Mouse (Mus musculus): ENCODE measurements around the gene Hnrnph3. TPM values are rescaled to one million over a fixed set of nuclear protein-coding genes. Genes with fewer than 3 reads are reported as not detected.

Gene Hnrnph3
- polyA plus RNA-seq, 1 experiment = 25.0 TPM

DNA sequence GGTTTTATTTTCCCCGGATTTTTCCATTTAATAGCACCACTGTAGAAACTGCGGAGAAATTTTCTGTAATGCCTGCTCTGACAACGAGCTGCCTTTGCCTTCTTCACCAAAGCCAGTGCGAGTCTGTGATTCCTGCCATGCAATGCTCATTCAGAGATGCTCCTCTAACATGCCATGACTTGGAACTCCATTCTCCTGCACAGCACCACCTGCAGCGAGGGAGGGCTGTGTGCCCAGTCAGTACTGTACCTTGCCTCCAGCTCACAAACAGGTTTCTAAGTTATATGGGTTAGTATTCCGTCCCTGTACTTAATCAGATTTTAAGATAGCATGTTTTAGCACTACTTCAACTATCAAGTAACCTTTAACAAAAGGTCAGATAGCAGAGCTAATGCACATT is 12.5 kb downstream of the Hnrnph3 start:
- no peaks in the 10 kb centered on the region for H3K27me3 ChIP-seq (replicated peaks; ENCODE audit: control insufficient read depth, insufficient read depth, low read length)
- H3K4me3 ChIP-seq (ENCODE audit: insufficient read depth, low read depth, low read length) = no peak overlapping the region
- TF ChIP-seq POLR2A (IDR thresholded peaks at IDR 0.05; ENCODE audit: low read depth, low read length) = no peak
- no peak for TF ChIP-seq CTCF (conservative IDR thresholded peaks at IDR 0.05; ENCODE audit: insufficient read depth, insufficient read length, low read depth, low read length)
- WGBS = 86% methylated on average over 6 of the region's 6 CpGs
- peaks cover 11% of the 10 kb centered on the region for H3K36me3 ChIP-seq (ENCODE audit: control insufficient read depth, insufficient read depth, low read length)
- H3K27ac ChIP-seq (ENCODE audit: insufficient read depth, low read depth, low read length) = no peak overlapping the region
- no peaks in the 10 kb centered on the region for H3K4me1 ChIP-seq (ENCODE audit: control insufficient read depth, insufficient read depth, low read length)
- no peak for DNase-seq

- Histone ChIP-seq H3K27me3 (replicated peaks; ENCODE audit: control insufficient read depth, insufficient read depth, low read length) (no peaks in the 10 kb centered on the region), H3K27ac (ENCODE audit: insufficient read depth, low read depth, low read length) (no peak overlapping the region), H3K4me1 (ENCODE audit: control insufficient read depth, insufficient read depth, low read length) (no peaks in the 10 kb centered on the region), H3K36me3 (ENCODE audit: control insufficient read depth, insufficient read depth, low read length) (peaks cover 8% of the 10 kb centered on the region), H3K4me3 (ENCODE audit: insufficient read depth, low read depth, low read length) (no peak overlapping the region)
- 83% methylated on average over 4 of the region's 4 CpGs for WGBS
- no peak for DNase-seq
- TF ChIP-seq CTCF (conservative IDR thresholded peaks at IDR 0.05; ENCODE audit: insufficient read depth, insufficient read length, low read depth, low read length) = no peak
- no peak for TF ChIP-seq POLR2A (IDR thresholded peaks at IDR 0.05; ENCODE audit: low read depth, low read length)
These were observed 13.7 kb downstream of the Hnrnph3 start for GRCm38 (mm10) chr10:63010268-63010667.

- H3K4me1 ChIP-seq (ENCODE audit: control insufficient read depth, insufficient read depth, low read length) = no peaks in the 10 kb centered on the region
- H3K27me3 ChIP-seq (replicated peaks; ENCODE audit: control insufficient read depth, insufficient read depth, low read length) = no peaks in the 10 kb centered on the region
- 50% methylated on average over 3 of the region's 3 CpGs for WGBS
- TF ChIP-seq CTCF (conservative IDR thresholded peaks at IDR 0.05; ENCODE audit: insufficient read depth, insufficient read length, low read depth, low read length) (no peak), POLR2A (IDR thresholded peaks at IDR 0.05; ENCODE audit: low read depth, low read length) (no peak)
- no peak for DNase-seq
- H3K27ac ChIP-seq (ENCODE audit: insufficient read depth, low read depth, low read length) = no peak overlapping the region
- no peak overlapping the region for H3K4me3 ChIP-seq (ENCODE audit: insufficient read depth, low read depth, low read length)
- peaks cover 11% of the 10 kb centered on the region for H3K36me3 ChIP-seq (ENCODE audit: control insufficient read depth, insufficient read depth, low read length)
These were observed 15.8 kb downstream of the Hnrnph3 start for GRCm38 (mm10) chr10:63008193-63008592.

GRCm38 (mm10) chr10:63004556-63004955 is 19.5 kb downstream of the Hnrnph3 start:
- H3K4me1 ChIP-seq (ENCODE audit: control insufficient read depth, insufficient read depth, low read length) = no peaks in the 10 kb centered on the region
- no peaks in the 10 kb centered on the region for H3K27me3 ChIP-seq (replicated peaks; ENCODE audit: control insufficient read depth, insufficient read depth, low read length)
- TF ChIP-seq CTCF (conservative IDR thresholded peaks at IDR 0.05; ENCODE audit: insufficient read depth, insufficient read length, low read depth, low read length) (no peak), POLR2A (IDR thresholded peaks at IDR 0.05; ENCODE audit: low read depth, low read length) (no peak)
- 91% methylated on average over 9 of the region's 9 CpGs for WGBS
- H3K36me3 ChIP-seq (ENCODE audit: control insufficient read depth, insufficient read depth, low read length) = peaks cover 10% of the 10 kb centered on the region
- no peak overlapping the region for H3K27ac ChIP-seq (ENCODE audit: insufficient read depth, low read depth, low read length)
- H3K4me3 ChIP-seq (ENCODE audit: insufficient read depth, low read depth, low read length) = no peak overlapping the region
- no peak for DNase-seq

DNA sequence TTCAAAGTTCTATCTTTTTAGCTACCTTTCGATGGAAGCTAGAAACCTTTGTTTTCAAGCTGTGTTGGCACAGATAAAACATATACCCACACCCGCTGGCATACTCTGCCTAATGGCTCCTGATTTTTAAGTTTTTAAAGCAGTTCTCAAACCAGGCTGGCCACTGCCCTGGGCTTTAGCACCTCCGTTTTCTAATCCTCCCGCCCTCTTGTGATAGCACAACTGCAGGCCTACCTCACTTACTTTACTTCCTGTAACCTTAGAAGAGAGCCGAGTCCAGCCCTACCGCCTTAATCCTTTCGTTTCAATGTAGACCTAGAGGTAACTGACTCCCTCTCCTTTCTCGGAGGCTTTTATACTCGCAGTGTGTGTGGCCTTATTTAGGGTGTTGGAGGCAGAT is 20.8 kb downstream of the Hnrnph3 start:
- TF ChIP-seq CTCF (conservative IDR thresholded peaks at IDR 0.05; ENCODE audit: insufficient read depth, insufficient read length, low read depth, low read length) = no peak
- TF ChIP-seq POLR2A (IDR thresholded peaks at IDR 0.05; ENCODE audit: low read depth, low read length) = no peak
- Histone ChIP-seq H3K36me3 (ENCODE audit: control insufficient read depth, insufficient read depth, low read length) (peaks cover 9% of the 10 kb centered on the region), H3K4me3 (ENCODE audit: insufficient read depth, low read depth, low read length) (no peak overlapping the region), H3K27me3 (replicated peaks; ENCODE audit: control insufficient read depth, insufficient read depth, low read length) (no peaks in the 10 kb centered on the region), H3K27ac (ENCODE audit: insufficient read depth, low read depth, low read length) (no peak overlapping the region), H3K4me1 (ENCODE audit: control insufficient read depth, insufficient read depth, low read length) (no peaks in the 10 kb centered on the region)
- 64% methylated on average over 9 of the region's 9 CpGs for WGBS
- no peak for DNase-seq

- WGBS = 55% methylated on average over 9 of the region's 9 CpGs
- H3K27me3 ChIP-seq (replicated peaks; ENCODE audit: control insufficient read depth, insufficient read depth, low read length) = no peaks in the 10 kb centered on the region
- H3K4me3 ChIP-seq (ENCODE audit: insufficient read depth, low read depth, low read length) = no peak overlapping the region
- no peak for DNase-seq
- TF ChIP-seq CTCF (conservative IDR thresholded peaks at IDR 0.05; ENCODE audit: insufficient read depth, insufficient read length, low read depth, low read length) = no peak
- no peak for TF ChIP-seq POLR2A (IDR thresholded peaks at IDR 0.05; ENCODE audit: low read depth, low read length)
- H3K27ac ChIP-seq (ENCODE audit: insufficient read depth, low read depth, low read length) = no peak overlapping the region
- H3K4me1 ChIP-seq (ENCODE audit: control insufficient read depth, insufficient read depth, low read length) = no peaks in the 10 kb centered on the region
- peaks cover 7% of the 10 kb centered on the region for H3K36me3 ChIP-seq (ENCODE audit: control insufficient read depth, insufficient read depth, low read length)
These were observed 23.4 kb downstream of the Hnrnph3 start for GRCm38 (mm10) chr10:63000584-63000983.

GRCm38 (mm10) chr10:62993991-62994390 is 30.0 kb downstream of the Hnrnph3 start:
- Histone ChIP-seq H3K27ac (ENCODE audit: insufficient read depth, low read depth, low read length) (no peak overlapping the region), H3K36me3 (ENCODE audit: control insufficient read depth, insufficient read depth, low read length) (peaks cover 1% of the 10 kb centered on the region), H3K4me3 (ENCODE audit: insufficient read depth, low read depth, low read length) (no peak overlapping the region), H3K4me1 (ENCODE audit: control insufficient read depth, insufficient read depth, low read length) (no peaks in the 10 kb centered on the region), H3K27me3 (replicated peaks; ENCODE audit: control insufficient read depth, insufficient read depth, low read length) (no peaks in the 10 kb centered on the region)
- 80% methylated on average over 7 of the region's 9 CpGs for WGBS
- TF ChIP-seq CTCF (conservative IDR thresholded peaks at IDR 0.05; ENCODE audit: insufficient read depth, insufficient read length, low read depth, low read length) = no peak
- TF ChIP-seq POLR2A (IDR thresholded peaks at IDR 0.05; ENCODE audit: low read depth, low read length) = no peak
- DNase-seq = no peak

DNA sequence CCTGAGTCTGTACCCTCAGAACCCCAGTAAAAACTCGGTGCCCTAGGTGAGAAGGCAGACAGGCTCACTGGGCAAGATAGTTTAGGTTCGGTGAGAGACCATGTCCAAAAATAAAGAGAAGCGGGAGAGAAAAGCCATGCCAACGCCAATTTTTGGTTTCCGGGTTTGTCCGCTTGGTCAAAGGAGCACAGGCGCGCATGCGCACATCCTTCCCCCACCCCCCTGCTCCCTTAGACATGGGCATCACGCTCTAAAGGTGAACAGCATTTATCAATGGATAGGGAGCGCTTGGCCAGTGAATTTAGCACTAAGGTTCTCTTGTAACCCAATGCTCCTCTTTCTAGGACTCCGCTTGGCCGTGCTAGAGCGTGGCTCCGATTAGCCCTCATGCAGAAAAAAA is 33.4 kb downstream of the Hnrnph3 start:
- Histone ChIP-seq H3K27me3 (replicated peaks; ENCODE audit: control insufficient read depth, insufficient read depth, low read length) (no peaks in the 10 kb centered on the region), H3K27ac (ENCODE audit: insufficient read depth, low read depth, low read length) (no peak overlapping the region), H3K4me3 (ENCODE audit: insufficient read depth, low read depth, low read length) (no peak overlapping the region), H3K36me3 (ENCODE audit: control insufficient read depth, insufficient read depth, low read length) (peaks cover 1% of the 10 kb centered on the region), H3K4me1 (ENCODE audit: control insufficient read depth, insufficient read depth, low read length) (no peaks in the 10 kb centered on the region)
- TF ChIP-seq CTCF (conservative IDR thresholded peaks at IDR 0.05; ENCODE audit: insufficient read depth, insufficient read length, low read depth, low read length) (no peak), POLR2A (IDR thresholded peaks at IDR 0.05; ENCODE audit: low read depth, low read length) (no peak)
- no peak for DNase-seq
- WGBS = 94% methylated on average over 15 of the region's 15 CpGs
